Mouse (Mus musculus) heart, postnatal 0 days (tissue): ENCODE measurements at regions not wholly inside any gene's neighbourhood (a gene's known extent, or its start where the extent isn't known, plus 50 kb on each side); places are given as distances from the start of the nearest gene placed in this dataset.

Experiments
- CTCF ChIP-seq: IDR thresholded peaks from 2 replicates; pipeline ENCODE4 v1.5.1; 2016; ENCODE audit warnings: antibody characterized with exemption, control low read depth, low read depth
- EP300 ChIP-seq: IDR thresholded peaks from 2 replicates; pipeline ENCODE4 v1.6.1; 2016; ENCODE audit warnings: antibody characterized with exemption, low read depth

DNA sequence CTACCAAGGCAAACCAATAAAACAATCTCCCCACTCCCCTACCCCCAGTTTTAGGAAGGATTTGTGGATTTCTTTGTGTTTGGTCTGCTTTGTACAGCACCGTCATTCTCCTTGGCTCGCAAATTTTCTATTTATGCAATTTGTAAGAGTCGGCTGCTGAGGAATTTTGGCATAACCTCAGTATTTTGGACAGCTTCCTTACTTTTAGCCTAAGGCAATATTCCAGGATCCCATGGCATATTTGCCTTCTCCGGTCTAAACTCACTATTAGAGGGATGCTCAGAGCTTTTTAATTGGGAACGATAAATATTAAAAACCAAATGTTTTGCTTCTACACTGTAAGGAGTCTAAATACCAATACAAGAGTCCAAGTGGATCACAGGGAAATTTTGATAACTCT lies 112.6 kb upstream of the Tmtc2 start:
- no peak for TF ChIP-seq CTCF
- no peak for TF ChIP-seq EP300
